Mouse (Mus musculus) left cerebral cortex, postnatal 25 days (tissue): ENCODE measurements at regions not wholly inside any gene's neighbourhood (a gene's known extent, or its start where the extent isn't known, plus 50 kb on each side); places are given as distances from the start of the nearest gene placed in this dataset.

Experiments used
- DNase-seq, 2 experiments: peaks; one replicate each; pipeline ENCODE4 v3.0.0; 2022; ENCODE audit warnings: low spot score in 2 of 2, mixed read lengths in 1 of 2
- intact Hi-C: fragments of 180-260 bp; cut with DNase I; formaldehyde crosslinking; loops from one replicate; pipeline ENCODE4 v1.15.1; 2025

DNA sequence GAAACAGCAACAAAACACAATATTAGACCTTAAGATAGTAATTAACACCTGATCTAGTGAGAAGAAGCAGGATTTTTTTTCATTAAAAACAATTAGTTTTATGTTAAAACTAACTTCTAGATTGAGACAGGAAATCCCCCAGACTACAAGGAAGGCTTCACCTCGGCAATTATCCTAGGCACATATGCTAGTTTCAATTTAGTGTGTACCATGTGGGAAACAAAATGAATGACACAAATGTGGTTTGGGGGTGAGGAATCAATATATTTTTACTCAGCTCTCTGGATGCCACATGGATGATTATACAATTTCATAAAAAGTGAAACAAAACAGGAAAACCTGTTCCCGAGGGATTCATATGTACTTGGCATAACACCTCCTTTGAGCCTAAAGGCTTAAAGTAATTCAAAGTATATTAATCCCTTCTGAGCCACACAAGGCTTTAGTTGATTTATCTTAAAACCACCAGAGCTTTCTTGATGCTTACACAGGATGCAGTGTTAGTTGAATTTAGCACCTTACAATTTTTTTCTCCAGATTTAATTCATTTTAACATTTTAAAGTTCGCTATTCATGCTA is 244.7 kb downstream of the Manea start:
- DNase-seq = peak in 1 of 2 experiments; percentile 2
- intact Hi-C loops = no loop called here

DNA sequence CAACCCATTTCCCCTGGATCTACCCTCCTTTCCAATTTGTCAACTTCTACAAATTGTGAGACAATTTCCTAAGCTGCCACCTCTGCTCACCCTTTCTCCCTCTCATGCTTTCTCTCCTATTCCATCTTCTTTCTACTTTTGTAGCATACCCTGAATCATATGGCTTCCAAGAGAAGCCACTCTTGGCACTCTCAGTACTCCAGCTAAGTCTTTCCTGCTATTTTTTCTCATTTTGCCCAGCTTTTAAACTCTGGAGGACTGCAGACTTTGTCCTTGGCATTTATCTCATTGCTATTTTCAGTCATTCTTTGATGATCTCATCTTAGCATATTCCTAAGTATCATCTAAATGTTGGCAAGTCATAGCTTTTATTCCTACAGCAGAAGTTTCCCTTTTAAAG is 270.6 kb upstream of the Fut9 start:
- intact Hi-C loops = loop anchor here (2.0 to 5.0 kb wide), 2 partner anchors 272 to 348 kb away; no protein-coding TSS in a partner anchor
- DNase-seq = peak; percentile 6 to 85

DNA sequence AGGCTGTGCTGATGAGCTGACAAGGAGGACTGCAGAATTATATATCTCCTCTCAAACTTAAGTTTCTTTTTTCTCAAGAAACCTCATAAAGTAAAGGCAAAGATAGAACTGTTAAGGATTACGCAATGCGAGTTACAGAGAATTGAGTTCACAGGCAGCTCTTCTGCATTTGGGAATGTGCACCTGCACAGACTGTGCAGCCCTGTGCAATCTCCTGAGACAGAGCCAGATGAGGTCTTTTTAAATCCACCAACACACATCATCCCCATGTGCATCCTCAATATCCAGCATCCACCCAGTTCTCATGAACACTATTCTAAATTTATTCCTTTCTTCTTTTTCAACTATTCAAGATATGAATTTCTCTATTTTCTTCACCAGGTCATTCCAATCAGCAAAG is 269.4 kb upstream of the Fut9 start:
- peak; percentile 14 to 74 for DNase-seq
- intact Hi-C loops = no loop called here
